Mouse (Mus musculus): Measurements from ENCODE around the gene Cog8.

GRCm38 (mm10) chr8:107012666-107013065 is 43.8 kb downstream of the Cog8 start:
- TF ChIP-seq CTCF (IDR thresholded peaks at IDR 0.05; ENCODE audit: borderline replicate concordance, insufficient read depth, low read length) = no peak
- TF ChIP-seq POLR2A (IDR thresholded peaks at IDR 0.05; ENCODE audit: low read depth, low read length) = no peak
